Mouse (Mus musculus): ENCODE results near the gene Defb23. TPM values are rescaled to one million over a fixed set of nuclear protein-coding genes. Genes with fewer than 3 reads are reported as not detected.

Defb23 gene
- not detected in 2 replicates for total RNA-seq (2014; rRNA removed; ENCODE audit: low replicate concordance)
- not detected in 2 replicates for polyA plus RNA-seq (2015; fragmentation: Nextera tagmentation; extraction: Ambion mirVana)

GRCm38 (mm10) chr2:152464570-152465150 is at the start of gene Defb23:
Gene Defb23 (minus strand): TSS chr2:152464620.
- no peak for DNase-seq (ENCODE audit: low spot score)
- no peaks in the 10 kb centered on the region for H3K4me1 ChIP-seq (ENCODE audit: control insufficient read depth, insufficient read depth)
- no peaks in the 10 kb centered on the region for H3K36me3 ChIP-seq (replicated peaks; ENCODE audit: control insufficient read depth, insufficient read depth, low read length)
- no peak within 1 kb of the TSS for H3K9ac ChIP-seq (replicated peaks; ENCODE audit: low read depth, low read length)
- no peak for ATAC-seq (ENCODE audit: insufficient read depth, low read depth)
- H3K9me3 ChIP-seq (replicated peaks; ENCODE audit: control insufficient read depth, low read length), result no peaks in the 10 kb centered on the region
- 90% methylated on average over 3 of the region's 3 CpGs for WGBS
- no peak within 1 kb of the TSS for H3K4me3 ChIP-seq (ENCODE audit: low read depth, low read length)
- H3K4me2 ChIP-seq (ENCODE audit: low read depth, low read length), result no peak within 1 kb of the TSS
- H3K27me3 ChIP-seq (ENCODE audit: control insufficient read depth, insufficient read depth, low read length), result no peaks in the 10 kb centered on the region
- H3K27ac ChIP-seq (ENCODE audit: low read depth), result no peak within 1 kb of the TSS
- TF ChIP-seq EP300 (IDR thresholded peaks at IDR 0.05; ENCODE audit: low read depth) (no peak), CTCF (IDR thresholded peaks at IDR 0.05; ENCODE audit: low read depth) (no peak)

GRCm38 (mm10) chr2:152511592-152511991 is 47.2 kb upstream of the Defb23 start, which contains the start of gene Defb26:
Gene Defb26 (minus strand): TSS chr2:152511692.
- no peaks in the 10 kb centered on the region for H3K9me3 ChIP-seq (replicated peaks; ENCODE audit: control insufficient read depth, low read length)
- H3K9ac ChIP-seq (replicated peaks; ENCODE audit: low read depth, low read length), result no peak within 1 kb of the TSS
- no peak for ATAC-seq (ENCODE audit: insufficient read depth, low read depth)
- DNase-seq (ENCODE audit: low spot score), result no peak
- no peaks in the 10 kb centered on the region for H3K4me1 ChIP-seq (ENCODE audit: control insufficient read depth, insufficient read depth)
- no peak within 1 kb of the TSS for H3K4me3 ChIP-seq (ENCODE audit: low read depth, low read length)
- no peaks in the 10 kb centered on the region for H3K27me3 ChIP-seq (ENCODE audit: control insufficient read depth, insufficient read depth, low read length)
- TF ChIP-seq EP300 (IDR thresholded peaks at IDR 0.05; ENCODE audit: low read depth) (no peak), CTCF (IDR thresholded peaks at IDR 0.05; ENCODE audit: low read depth) (no peak)
- WGBS, result 87% methylated on average over 1 of the region's 1 CpGs
- H3K4me2 ChIP-seq (ENCODE audit: low read depth, low read length), result no peak within 1 kb of the TSS
- no peaks in the 10 kb centered on the region for H3K36me3 ChIP-seq (replicated peaks; ENCODE audit: control insufficient read depth, insufficient read depth, low read length)
- H3K27ac ChIP-seq (ENCODE audit: low read depth), result no peak within 1 kb of the TSS

GRCm38 (mm10) chr2:152503950-152504349 is 39.5 kb upstream of the Defb23 start:
- no peak overlapping the region for H3K4me3 ChIP-seq (ENCODE audit: low read depth, low read length)
- H3K27ac ChIP-seq (ENCODE audit: low read depth), result no peak overlapping the region
- DNase-seq (ENCODE audit: low spot score) (no peak), ATAC-seq (ENCODE audit: insufficient read depth, low read depth) (no peak)
- 71% methylated on average over 2 of the region's 2 CpGs for WGBS
- TF ChIP-seq CTCF (IDR thresholded peaks at IDR 0.05; ENCODE audit: low read depth), result no peak
- TF ChIP-seq EP300 (IDR thresholded peaks at IDR 0.05; ENCODE audit: low read depth), result no peak
- no peaks in the 10 kb centered on the region for H3K9me3 ChIP-seq (replicated peaks; ENCODE audit: control insufficient read depth, low read length)
- no peak overlapping the region for H3K9ac ChIP-seq (replicated peaks; ENCODE audit: low read depth, low read length)
- no peaks in the 10 kb centered on the region for H3K36me3 ChIP-seq (replicated peaks; ENCODE audit: control insufficient read depth, insufficient read depth, low read length)
- H3K4me1 ChIP-seq (ENCODE audit: control insufficient read depth, insufficient read depth), result no peaks in the 10 kb centered on the region
- no peaks in the 10 kb centered on the region for H3K27me3 ChIP-seq (ENCODE audit: control insufficient read depth, insufficient read depth, low read length)
- no peak overlapping the region for H3K4me2 ChIP-seq (ENCODE audit: low read depth, low read length)

GRCm38 (mm10) chr2:152500863-152501229 is 36.4 kb upstream of the Defb23 start:
- H3K4me3 ChIP-seq (ENCODE audit: low read depth, low read length), result no peak overlapping the region
- no peak overlapping the region for H3K4me2 ChIP-seq (ENCODE audit: low read depth, low read length)
- ATAC-seq (ENCODE audit: insufficient read depth, low read depth) (no peak), DNase-seq (ENCODE audit: low spot score) (no peak)
- H3K36me3 ChIP-seq (replicated peaks; ENCODE audit: control insufficient read depth, insufficient read depth, low read length), result no peaks in the 10 kb centered on the region
- H3K9ac ChIP-seq (replicated peaks; ENCODE audit: low read depth, low read length), result no peak overlapping the region
- no peaks in the 10 kb centered on the region for H3K4me1 ChIP-seq (ENCODE audit: control insufficient read depth, insufficient read depth)
- H3K27me3 ChIP-seq (ENCODE audit: control insufficient read depth, insufficient read depth, low read length), result no peaks in the 10 kb centered on the region
- 76% methylated on average over 6 of the region's 6 CpGs for WGBS
- TF ChIP-seq EP300 (IDR thresholded peaks at IDR 0.05; ENCODE audit: low read depth) (no peak), CTCF (IDR thresholded peaks at IDR 0.05; ENCODE audit: low read depth) (peak; percentile 16; the same call in 1 of the 2 replicates)
- H3K27ac ChIP-seq (ENCODE audit: low read depth), result no peak overlapping the region
- no peaks in the 10 kb centered on the region for H3K9me3 ChIP-seq (replicated peaks; ENCODE audit: control insufficient read depth, low read length)

- no peak for TF ChIP-seq EP300 (IDR thresholded peaks at IDR 0.05; ENCODE audit: low read depth)
- no peak for TF ChIP-seq CTCF (IDR thresholded peaks at IDR 0.05; ENCODE audit: low read depth)
- H3K4me3 ChIP-seq (ENCODE audit: low read depth, low read length), result no peak overlapping the region
- H3K4me1 ChIP-seq (ENCODE audit: control insufficient read depth, insufficient read depth), result no peaks in the 10 kb centered on the region
- DNase-seq (ENCODE audit: low spot score) (no peak), ATAC-seq (ENCODE audit: insufficient read depth, low read depth) (no peak)
- no peaks in the 10 kb centered on the region for H3K27me3 ChIP-seq (ENCODE audit: control insufficient read depth, insufficient read depth, low read length)
- no peak overlapping the region for H3K4me2 ChIP-seq (ENCODE audit: low read depth, low read length)
- WGBS, result 40% methylated on average over 7 of the region's 7 CpGs
- H3K36me3 ChIP-seq (replicated peaks; ENCODE audit: control insufficient read depth, insufficient read depth, low read length), result no peaks in the 10 kb centered on the region
- no peak overlapping the region for H3K9ac ChIP-seq (replicated peaks; ENCODE audit: low read depth, low read length)
- H3K27ac ChIP-seq (ENCODE audit: low read depth), result no peak overlapping the region
- H3K9me3 ChIP-seq (replicated peaks; ENCODE audit: control insufficient read depth, low read length), result no peaks in the 10 kb centered on the region
Observed at GRCm38 (mm10) chr2:152500204-152500862, 35.9 kb upstream of the Defb23 start.
